Mouse (Mus musculus) retina, postnatal 7 days (tissue): ENCODE measurements at regions not wholly inside any gene's neighbourhood (a gene's known extent, or its start where the extent isn't known, plus 50 kb on each side); places are given as distances from the start of the nearest gene placed in this dataset.
A peak's percentile ranks its signal among the peaks of the same experiment; 100 is the strongest.

Source experiments
- DNase-seq: peaks from one replicate; pipeline ENCODE4 v3.0.0-alpha.2; 2012; ENCODE audit warnings: low read depth, low spot score

GRCm38 (mm10) chr5:93328059-93328458, 61.0 kb downstream of the Ccng2 start:
- DNase-seq: peak; percentile 36

- no peak for DNase-seq
These were observed 63.8 kb downstream of the Ccng2 start for GRCm38 (mm10) chr5:93330851-93331250.

- DNase-seq: no peak
These were observed 86.0 kb downstream of the Ccng2 start for GRCm38 (mm10) chr5:93353101-93353500.
